Mouse (Mus musculus): ENCODE measurements around the gene Golga3.

DNA sequence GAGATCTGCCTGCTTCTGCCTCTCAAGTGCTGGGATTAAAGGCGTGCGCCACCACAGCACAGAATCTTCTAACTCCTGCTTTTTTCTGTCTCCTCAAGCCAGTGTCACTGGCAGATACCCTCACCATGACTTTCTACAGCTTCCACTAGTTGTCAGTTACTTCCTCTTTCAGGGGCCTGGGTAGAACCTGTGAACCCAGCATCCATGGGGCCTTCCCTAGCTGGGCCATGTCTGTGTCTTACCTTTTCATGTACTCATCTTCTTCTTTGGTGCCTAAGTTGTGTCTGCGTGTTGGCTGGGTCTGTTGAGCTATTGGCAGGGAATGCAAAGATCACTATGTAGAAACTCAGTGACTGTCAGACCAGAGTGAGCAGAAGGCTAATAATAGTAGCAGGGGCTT is 38.7 kb upstream of the Golga3 start:
- no peak for TF ChIP-seq CTCF (IDR thresholded peaks at IDR 0.05; ENCODE audit: low read depth, low read length)
- no peak for TF ChIP-seq POLR2A (IDR thresholded peaks at IDR 0.05; ENCODE audit: extremely low read depth, insufficient read depth, low read length)

Data from liver, adult 2 months (tissue).